Mouse (Mus musculus) left cerebral cortex, adult 8-10 months (tissue): ENCODE measurements around the gene Olfr1355. TPM values are rescaled to one million over a fixed set of nuclear protein-coding genes. Genes with fewer than 3 reads are reported as not detected.
"Not testable (repeated sequence)": the region's sequence is repeated elsewhere in the genome, so short reads cannot be mapped to it uniquely, and the experiment has no call there.

ENCODE experiments used
- DNase-seq, 2 experiments: peaks; one replicate each; pipeline ENCODE4 v3.0.0; 2022; ENCODE audit warnings: low spot score in 2 of 2
- total RNA-seq, 4 experiments: library from RNA; stranded (reverse); gene quantifications; 2 replicates each; pipeline ENCODE4 v1.2.4; 2022

Olfr1355 gene
- total RNA-seq: not detected

DNA sequence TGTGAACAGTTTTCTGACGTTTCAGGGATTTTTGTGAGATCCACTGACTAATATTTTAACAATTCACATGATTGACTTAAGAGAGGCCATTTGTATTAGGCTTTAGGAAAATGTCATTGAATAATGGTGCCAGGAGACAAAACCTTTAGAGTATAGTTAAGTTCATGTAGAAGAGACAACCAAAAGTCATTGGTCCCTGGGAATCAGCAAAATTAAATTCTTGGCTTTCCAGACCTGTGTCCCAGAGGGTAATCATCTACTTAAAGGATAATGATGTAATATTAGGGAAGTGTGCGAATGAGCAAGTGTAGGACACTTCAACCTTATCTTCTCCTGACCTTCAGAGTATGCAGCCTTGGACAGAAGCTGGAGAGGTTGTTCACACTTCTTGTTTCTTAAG lies at the start of gene Olfr1355:
Olfr1355 (plus strand) TSS at position 301 of the 400 bp plus-strand sequence.
- no peak for DNase-seq

DNA sequence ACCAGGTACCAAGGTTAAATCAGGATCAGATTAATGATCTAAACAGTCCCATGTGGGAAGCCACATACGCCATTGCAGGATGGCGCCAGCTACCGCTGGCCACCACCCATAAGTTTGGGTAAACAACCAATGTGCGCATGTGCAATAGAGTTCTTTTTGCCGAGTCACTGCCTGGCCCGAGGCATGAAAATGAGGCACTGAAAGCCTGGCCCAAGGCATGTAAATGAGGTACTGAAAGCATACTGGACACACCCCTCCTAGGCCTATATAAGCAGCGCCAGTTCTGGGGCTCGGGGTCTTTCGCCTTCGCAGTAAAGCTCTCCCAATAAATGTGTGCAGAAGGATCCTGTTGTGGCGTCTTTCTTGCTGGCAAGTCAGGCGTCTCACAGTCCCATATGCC lies 34.9 kb upstream of the Olfr1355 start:
- DNase-seq: not testable (repeated sequence)

GRCm38 (mm10) chr10:78852066-78852465 lies 23.3 kb upstream of the Olfr1355 start, which contains the start of gene Olfr1356:
Olfr1356 (minus strand) TSS chr10:78852166.
- DNase-seq: no peak

DNA sequence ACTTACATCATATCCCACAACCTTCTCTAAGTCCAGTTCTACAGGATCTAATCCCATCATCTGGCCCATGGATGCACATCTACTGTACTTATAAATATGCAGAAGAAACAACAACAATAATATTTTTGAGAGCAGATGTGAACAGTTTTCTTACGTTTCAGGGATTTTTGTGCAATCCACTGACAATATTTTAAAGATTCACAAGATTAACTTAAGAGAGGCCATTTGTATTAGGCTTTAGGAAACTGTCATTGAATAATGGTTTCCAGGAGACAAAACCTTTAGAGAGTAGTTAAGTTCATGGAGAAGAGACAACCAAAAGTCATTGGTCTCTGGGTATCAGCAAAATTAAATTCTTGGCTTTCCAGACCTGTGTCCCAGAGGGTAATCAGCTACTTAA lies 37.5 kb downstream of the Olfr1355 start, which contains the start of gene Olfr1354:
Olfr1354 (plus strand) TSS at position 301 of the 400 bp plus-strand sequence.
- not testable (repeated sequence) for DNase-seq

Other genes starting within 250 kb of the Olfr1355 start
- not detected for gene Casp14, start 157.2 kb upstream of the Olfr1355 start, total RNA-seq
- under 1 TPM; 0.18 to 0.57 (median 0.39) TPM for gene Ccdc105, start 122.5 kb upstream of the Olfr1355 start, total RNA-seq
- gene Slc1a6, start 95.0 kb upstream of the Olfr1355 start, total RNA-seq: 10 to 100 TPM; 11.0 to 13.9 (median 11.4) TPM
- gene Olfr1356, start 23.4 kb upstream of the Olfr1355 start, total RNA-seq: not detected
- gene Olfr1354, start 37.6 kb downstream of the Olfr1355 start, total RNA-seq: not detected
- not detected for gene Olfr8, start 75.1 kb downstream of the Olfr1355 start, total RNA-seq
- gene Olfr1353, start 87.8 kb downstream of the Olfr1355 start, total RNA-seq: not detected
- not detected for gene Olfr1352, start 105.5 kb downstream of the Olfr1355 start, total RNA-seq
- gene Olfr1351, start 136.9 kb downstream of the Olfr1355 start, total RNA-seq: not detected
- gene Olfr57, start 153.2 kb downstream of the Olfr1355 start, total RNA-seq: not detected
- gene 2610008E11Rik, start 222.1 kb downstream of the Olfr1355 start, total RNA-seq: 10 to 100 TPM; 20.9 to 22.0 (median 21.5) TPM